Mouse (Mus musculus) limb, embryonic 14.5 days (tissue): ENCODE results near the gene Olfr870. TPM values are rescaled to one million over a fixed set of nuclear protein-coding genes. Genes with fewer than 3 reads are reported as not detected.
"Not testable (repeated sequence)": the region's sequence is repeated elsewhere in the genome, so short reads cannot be mapped to it uniquely, and the experiment has no call there.

ENCODE experiments used
- ATAC-seq: fragments of 200-750 bp; cut with Nextera tagmentation; 2 replicates; pipeline ENCODE4 v1.8.0; 2017; ENCODE audit warnings: low read depth, moderate number of reproducible peaks, moderate TSS enrichment; ENCODE audit not compliant: low FRiP score
- DNase-seq: peaks from one replicate; pipeline ENCODE4 v3.0.0-alpha.2; 2015; ENCODE audit warnings: low spot score
- H3K27ac ChIP-seq: fragments of 300-500 bp; sonication (generic); replicated peaks from 2 replicates; pipeline ENCODE4 v1.5.1; 2014; ENCODE audit warnings: low read depth, mild to moderate bottlenecking, low read length, moderate library complexity, mixed read lengths
- H3K27me3 ChIP-seq: fragments of 300-500 bp; sonication (generic); 2 replicates; pipeline ENCODE4 v1.6.1; 2014; ENCODE audit warnings: low read length, mixed read lengths; ENCODE audit not compliant: control insufficient read depth, insufficient read depth
- H3K36me3 ChIP-seq: fragments of 300-500 bp; sonication (generic); 2 replicates; pipeline ENCODE4 v1.6.1; 2014; ENCODE audit warnings: mild to moderate bottlenecking, low read length, moderate library complexity, mixed read lengths; ENCODE audit not compliant: control insufficient read depth, insufficient read depth
- H3K4me1 ChIP-seq: fragments of 300-500 bp; sonication (generic); 2 replicates; pipeline ENCODE4 v1.6.1; 2014; ENCODE audit warnings: antibody characterized with exemption, low read length, mixed read lengths; ENCODE audit not compliant: control insufficient read depth, insufficient read depth
- H3K4me2 ChIP-seq: fragments of 300-500 bp; sonication (generic); replicated peaks from 2 replicates; pipeline ENCODE4 v1.6.1; 2014; ENCODE audit warnings: low read depth, mild to moderate bottlenecking, low read length, moderate library complexity; ENCODE audit not compliant: severe bottlenecking
- H3K4me3 ChIP-seq: fragments of 300-500 bp; sonication (generic); replicated peaks from 2 replicates; pipeline ENCODE4 v1.5.1; 2014; ENCODE audit warnings: low read length
- H3K9ac ChIP-seq: fragments of 300-500 bp; sonication (generic); 2 replicates; pipeline ENCODE4 v1.6.1; 2014; ENCODE audit warnings: mild to moderate bottlenecking, low read depth, low read length, moderate library complexity; ENCODE audit not compliant: severe bottlenecking
- H3K9me3 ChIP-seq: fragments of 300-500 bp; sonication (generic); 2 replicates; pipeline ENCODE4 v1.6.1; 2016; ENCODE audit warnings: low read length; ENCODE audit not compliant: control insufficient read depth
- POLR2A ChIP-seq: fragments of 200-500 bp; IDR thresholded peaks from 2 replicates; pipeline ENCODE4 v1.8.0; 2012; ENCODE audit warnings: inconsistent platforms, mild to moderate bottlenecking, moderate library complexity, borderline replicate concordance; ENCODE audit not compliant: insufficient read depth, insufficient read length; ENCODE audit errors: extremely low read depth
- WGBS: fragments of 180-500 bp; shearing (Covaris S2); extraction: QIAGEN DNeasy Blood & Tissue Kit; methylation state at CpG from one replicate; pipeline ENCODE4 v1.1.7; 2014; 5-methylcytosine and 5-hydroxymethylcytosine counted together
- polyA plus RNA-seq, 2 experiments: library from polyadenylated mRNA; depleted of rRNA in 1 of 2; stranded (reverse) in 1 of 2; unstranded in 1 of 2; fragments of >200 nt; fragmentation: Nextera tagmentation in 1 of 2; extraction: Ambion mirVana in 1 of 2; gene quantifications; 2 replicates each; pipeline versions ENCODE4 v1.2.1 to v1.2.3; 2012 to 2014

Gene Olfr870
- not detected in 2 replicates for polyA plus RNA-seq (2012; rRNA removed)
- polyA plus RNA-seq (2014; fragmentation: Nextera tagmentation; extraction: Ambion mirVana): not detected in 2 replicates

- WGBS: 69% methylated on average over 2 of the region's 2 CpGs
- no peak for ATAC-seq
Measured at GRCm38 (mm10) chr9:20173957-20174356, at the start of gene Olfr870. TSS of gene Olfr870 (minus strand) at chr9:20174057.

GRCm38 (mm10) chr9:20211907-20212306 lies 38.0 kb upstream of the Olfr870 start, which contains the start of gene Olfr871:
TSS of gene Olfr871 (plus strand) at chr9:20212207.
- no peaks in the 10 kb centered on the region for H3K27me3 ChIP-seq
- H3K36me3 ChIP-seq: no peaks in the 10 kb centered on the region
- no peak for ATAC-seq
- no peak within 1 kb of the TSS for H3K27ac ChIP-seq
- H3K9me3 ChIP-seq: no peaks in the 10 kb centered on the region
- H3K9ac ChIP-seq: no peak within 1 kb of the TSS
- H3K4me2 ChIP-seq: no peak within 1 kb of the TSS
- no peak within 1 kb of the TSS for H3K4me3 ChIP-seq
- no peak for TF ChIP-seq POLR2A
- no peak for DNase-seq
- no peaks in the 10 kb centered on the region for H3K4me1 ChIP-seq

More at GRCm38 (mm10) chr9:20173957-20174356, at the start of gene Olfr870:
- no peak within 1 kb of the TSS for H3K27ac ChIP-seq
- H3K4me2 ChIP-seq: no peak within 1 kb of the TSS
- H3K9me3 ChIP-seq: 0 out of 2 replicates have a peak, but pooled peaks cover 5% of the 10 kb centered on the region
- no peak for DNase-seq
- TF ChIP-seq POLR2A: no peak
- H3K4me3 ChIP-seq: no peak within 1 kb of the TSS
- H3K27me3 ChIP-seq: no peaks in the 10 kb centered on the region
- no peaks in the 10 kb centered on the region for H3K4me1 ChIP-seq
- no peaks in the 10 kb centered on the region for H3K36me3 ChIP-seq
- H3K9ac ChIP-seq: no peak within 1 kb of the TSS

GRCm38 (mm10) chr9:20211477-20211876 lies 37.6 kb upstream of the Olfr870 start:
- Histone ChIP-seq H3K4me2 (no peak overlapping the region), H3K9ac (no peak overlapping the region), H3K4me1 (no peaks in the 10 kb centered on the region), H3K36me3 (no peaks in the 10 kb centered on the region), H3K27me3 (no peaks in the 10 kb centered on the region), H3K27ac (no peak overlapping the region), H3K9me3 (no peaks in the 10 kb centered on the region), H3K4me3 (no peak overlapping the region)
- no peak for TF ChIP-seq POLR2A
- no peak for DNase-seq
- WGBS: 79% methylated on average over 2 of the region's 2 CpGs
- no peak for ATAC-seq

- Histone ChIP-seq H3K4me2 (no peak overlapping the region), H3K9me3 (no peaks in the 10 kb centered on the region), H3K36me3 (no peaks in the 10 kb centered on the region), H3K27ac (no peak overlapping the region), H3K9ac (no peak overlapping the region), H3K4me3 (no peak overlapping the region), H3K4me1 (no peaks in the 10 kb centered on the region), H3K27me3 (no peaks in the 10 kb centered on the region)
- DNase-seq (no peak), ATAC-seq (no peak)
- TF ChIP-seq POLR2A: no peak
- 49% methylated on average over 1 of the region's 1 CpGs for WGBS
Measured at GRCm38 (mm10) chr9:20210812-20211211, 37.0 kb upstream of the Olfr870 start.

GRCm38 (mm10) chr9:20203413-20203984 lies 29.6 kb upstream of the Olfr870 start:
- H3K4me3 ChIP-seq, H3K27me3 ChIP-seq, H3K9ac ChIP-seq, H3K4me2 ChIP-seq, ATAC-seq, H3K9me3 ChIP-seq, H3K36me3 ChIP-seq, H3K27ac ChIP-seq, DNase-seq, H3K4me1 ChIP-seq: not testable (repeated sequence)
- 88% methylated on average over 7 of the region's 7 CpGs for WGBS

- H3K4me1 ChIP-seq: no peaks in the 10 kb centered on the region
- DNase-seq: peak; percentile 3
- TF ChIP-seq POLR2A: no peak
- WGBS: 47% methylated on average over 1 of the region's 1 CpGs
- H3K4me2 ChIP-seq: no peak overlapping the region
- no peaks in the 10 kb centered on the region for H3K9me3 ChIP-seq
- no peak for ATAC-seq
- H3K27me3 ChIP-seq: no peaks in the 10 kb centered on the region
- H3K36me3 ChIP-seq: no peaks in the 10 kb centered on the region
- no peak overlapping the region for H3K9ac ChIP-seq
- no peak overlapping the region for H3K4me3 ChIP-seq
- H3K27ac ChIP-seq: no peak overlapping the region
Measured at GRCm38 (mm10) chr9:20202131-20202530, 28.3 kb upstream of the Olfr870 start.
